Mouse (Mus musculus): ENCODE results near the gene Dnajc6.

GRCm38 (mm10) chr4:101617742-101618141 is 121.3 kb downstream of the Dnajc6 start:
- TF ChIP-seq POLR2A (IDR thresholded peaks at IDR 0.05; ENCODE audit: insufficient read length, low read depth) (no peak), USF1 (IDR thresholded peaks at IDR 0.05; ENCODE audit: low read depth) (no peak), TCF12 (IDR thresholded peaks at IDR 0.05; ENCODE audit: insufficient read depth, poor library complexity, severe bottlenecking) (no peak)

Measured in myocyte (in vitro differentiated cells).